Mouse (Mus musculus): ENCODE data around the gene Lrrfip1.
A peak's percentile ranks its signal among the peaks of the same experiment; 100 is the strongest.

Lrrfip1 gene

DNA sequence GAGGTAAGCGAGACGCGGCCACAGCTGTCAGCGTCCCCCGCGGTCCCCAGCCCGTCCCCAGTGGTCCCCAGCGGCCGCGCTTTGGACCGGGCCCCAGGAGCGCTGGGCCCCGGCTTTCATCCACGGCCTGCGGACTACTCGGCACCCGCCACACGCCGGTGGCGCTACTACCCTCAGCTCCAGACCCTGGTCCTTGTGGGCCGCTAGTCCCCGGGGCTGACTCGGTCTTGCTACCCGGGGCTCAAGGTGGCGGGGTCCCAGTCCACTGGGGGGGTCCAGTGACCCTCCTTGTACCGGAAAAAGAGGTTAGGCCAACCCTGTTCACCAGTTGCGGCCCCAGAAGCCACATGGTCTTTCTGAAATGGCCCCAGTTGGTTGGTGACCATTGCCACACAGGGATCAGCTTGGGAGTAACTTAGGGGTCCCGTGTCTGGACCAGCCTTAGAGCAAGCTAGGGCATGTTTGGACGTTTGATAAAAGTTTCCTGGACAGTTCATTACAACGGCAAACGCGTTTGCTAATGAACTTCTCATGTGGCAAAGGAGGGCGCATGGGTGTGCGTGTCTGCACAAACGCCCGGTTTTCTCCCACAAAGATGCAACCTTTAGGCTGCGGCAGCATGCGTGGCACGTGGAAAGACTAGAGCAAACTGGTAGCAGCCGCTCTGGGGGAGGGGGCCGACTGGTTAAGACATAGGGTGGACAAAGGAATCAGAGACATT is 514 bp downstream of the Lrrfip1 start:
- no peak for DNase-seq (ENCODE audit: low read depth)

DNA sequence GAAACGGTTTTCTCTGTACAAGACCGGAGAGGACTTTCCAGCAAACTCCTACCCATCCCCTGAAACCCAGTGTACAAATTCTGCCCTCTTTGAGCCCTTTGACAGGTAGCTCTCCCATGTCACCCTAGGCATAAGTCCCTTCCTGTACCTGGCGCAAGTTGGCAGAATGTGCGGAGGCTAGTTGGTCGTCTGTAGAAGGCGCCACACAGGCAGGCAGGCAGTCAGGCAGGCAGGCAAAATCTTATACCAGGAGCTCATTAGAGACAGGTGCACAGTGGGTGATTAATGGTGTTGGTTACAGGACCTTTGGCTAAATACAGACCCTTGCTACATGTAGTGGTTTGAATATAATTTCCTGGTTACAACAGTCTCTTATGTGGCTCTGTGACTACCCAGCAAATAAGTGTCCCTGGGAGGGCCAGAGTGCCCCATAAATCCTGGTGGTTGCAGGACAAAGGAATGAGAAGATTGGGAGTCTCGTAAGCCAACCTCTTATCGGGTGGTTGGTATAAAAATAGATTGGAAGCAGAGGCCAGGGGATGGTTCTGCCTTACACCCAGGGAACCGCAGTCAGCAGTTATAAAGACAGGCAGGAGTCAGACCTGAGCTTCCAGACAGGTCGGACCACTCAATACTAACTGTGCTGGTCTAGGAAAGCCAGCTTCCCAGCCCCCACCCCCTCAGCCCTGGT is 1.5 kb downstream of the Lrrfip1 start:
- DNase-seq (ENCODE audit: low read depth), result no peak

DNA sequence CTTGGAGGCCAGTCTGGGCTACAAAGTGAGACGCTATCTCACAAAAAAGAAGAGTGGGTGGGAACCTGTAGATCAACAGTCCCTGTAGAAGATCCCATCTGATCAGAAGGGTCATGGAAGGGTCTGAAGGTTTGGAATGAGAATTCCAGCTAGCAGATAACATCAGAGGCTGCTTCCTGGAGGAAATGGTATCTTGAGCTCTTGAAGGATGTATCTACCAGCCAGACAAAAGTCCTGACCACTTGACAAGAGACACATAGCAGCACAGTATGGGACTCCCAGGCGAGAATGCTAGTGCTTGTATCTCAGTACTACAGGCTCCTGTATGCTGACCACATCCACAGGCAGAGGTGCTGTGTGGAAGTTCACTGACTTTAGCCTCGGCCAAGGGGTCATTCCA is 2.6 kb downstream of the Lrrfip1 start:
- DNase-seq (ENCODE audit: low read depth), result no peak

DNA sequence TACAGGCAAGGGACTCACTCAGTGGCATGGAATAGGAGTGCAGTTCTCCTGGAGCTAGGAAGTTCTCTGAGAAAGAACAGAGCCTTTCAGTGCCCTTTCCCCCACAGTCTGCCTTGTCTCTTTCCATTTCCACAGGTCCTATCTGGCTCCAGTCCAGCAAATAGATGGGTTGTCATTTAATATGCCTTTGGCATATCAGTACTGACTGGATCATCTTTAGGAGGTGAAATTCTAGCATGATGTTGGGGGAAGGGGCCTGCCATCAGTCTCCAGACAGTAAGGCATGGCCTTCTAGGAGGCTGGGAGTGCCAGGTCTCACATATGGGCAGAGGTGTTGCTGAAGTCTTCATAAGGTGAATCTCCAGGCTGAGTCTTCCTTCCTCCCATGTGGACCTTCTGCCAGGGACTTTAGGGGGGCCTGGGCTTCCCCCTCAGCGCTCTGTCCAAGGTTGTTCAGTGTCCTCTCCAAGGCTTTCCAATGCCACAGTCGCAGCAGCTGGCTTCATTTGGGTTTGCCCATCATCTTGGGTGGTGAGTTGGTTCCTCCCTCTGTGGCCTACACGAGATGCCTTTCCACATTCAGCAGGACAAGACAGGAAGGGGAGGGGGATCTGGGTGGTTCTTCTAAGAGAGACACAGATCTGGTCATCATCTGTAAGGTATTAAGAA is 3.5 kb downstream of the Lrrfip1 start:
- no peak for DNase-seq (ENCODE audit: low read depth)

DNA sequence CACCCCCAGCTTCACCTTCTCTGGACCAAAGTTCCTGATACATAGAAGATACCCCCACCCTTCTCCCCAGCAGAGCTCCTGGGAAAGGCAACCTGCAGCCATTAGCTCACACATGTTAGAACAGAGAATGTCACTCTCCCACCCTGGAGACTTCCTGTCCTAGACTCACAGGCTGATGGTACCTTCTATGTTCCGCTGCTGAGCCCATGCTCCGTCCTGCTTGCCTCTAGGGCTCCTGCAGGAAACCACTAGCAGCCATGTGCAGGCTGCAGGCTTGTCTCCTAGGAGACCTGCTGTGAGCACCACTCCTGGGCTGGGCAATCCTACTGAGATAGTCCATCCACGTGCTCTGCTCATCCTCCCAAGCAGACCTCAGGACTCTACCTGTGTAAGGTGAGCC is 4.1 kb downstream of the Lrrfip1 start:
- DNase-seq (ENCODE audit: low read depth), result no peak

DNA sequence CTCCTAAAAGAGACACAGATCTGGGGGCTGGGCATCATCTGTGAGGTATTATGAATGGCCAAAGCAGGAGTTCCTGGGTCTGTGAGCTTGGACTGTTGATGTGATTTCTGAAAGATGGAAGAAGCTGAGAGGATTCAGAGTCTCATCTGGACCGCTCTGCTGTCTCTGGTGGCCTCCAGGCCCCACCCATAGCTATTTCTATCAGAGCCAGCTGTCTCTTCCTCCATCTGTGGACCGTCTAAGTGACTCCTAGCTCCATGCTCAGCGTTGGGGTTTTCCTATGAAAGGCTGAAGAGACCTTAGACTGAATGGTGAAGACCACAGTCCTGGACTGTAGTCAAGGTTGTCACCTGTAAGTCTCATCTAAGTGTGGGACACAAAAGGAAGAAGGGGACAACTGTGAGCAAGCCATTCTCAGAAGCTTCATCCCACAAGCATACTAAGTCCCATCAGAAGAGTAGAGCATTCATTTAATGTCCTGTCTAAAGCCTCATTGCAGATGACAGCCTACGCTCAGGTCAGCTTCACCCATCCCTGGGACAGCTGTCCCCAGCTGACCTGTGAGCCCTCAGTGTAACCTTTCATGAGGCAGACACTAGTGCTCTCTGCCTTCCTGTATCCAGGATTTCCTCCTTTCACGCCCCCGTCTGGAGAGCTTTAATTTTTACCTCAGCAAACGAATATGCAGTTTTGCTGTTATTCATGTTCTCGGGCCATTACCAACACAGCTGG is 5.2 kb downstream of the Lrrfip1 start:
- DNase-seq (ENCODE audit: low read depth), result no peak

DNA sequence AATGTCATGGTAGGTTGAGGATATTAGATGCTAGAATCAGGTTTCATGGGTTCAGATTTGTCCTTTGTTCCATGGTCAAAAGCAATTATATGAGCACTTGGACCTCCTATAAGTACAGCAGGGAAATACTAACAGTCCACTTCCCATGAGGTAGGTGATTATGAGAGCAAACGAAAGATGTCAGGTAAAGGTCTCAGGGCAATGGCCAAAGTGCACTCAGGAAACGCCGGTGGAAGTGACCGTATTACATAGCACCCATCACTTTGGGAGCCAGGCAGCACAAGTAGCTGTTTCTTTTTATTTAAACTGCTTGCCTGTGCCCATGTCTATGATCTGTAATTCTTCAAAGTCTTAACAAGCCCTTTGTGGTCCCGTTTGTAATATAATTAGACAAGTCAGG is 7.5 kb downstream of the Lrrfip1 start:
- DNase-seq (ENCODE audit: low read depth), result no peak

DNA sequence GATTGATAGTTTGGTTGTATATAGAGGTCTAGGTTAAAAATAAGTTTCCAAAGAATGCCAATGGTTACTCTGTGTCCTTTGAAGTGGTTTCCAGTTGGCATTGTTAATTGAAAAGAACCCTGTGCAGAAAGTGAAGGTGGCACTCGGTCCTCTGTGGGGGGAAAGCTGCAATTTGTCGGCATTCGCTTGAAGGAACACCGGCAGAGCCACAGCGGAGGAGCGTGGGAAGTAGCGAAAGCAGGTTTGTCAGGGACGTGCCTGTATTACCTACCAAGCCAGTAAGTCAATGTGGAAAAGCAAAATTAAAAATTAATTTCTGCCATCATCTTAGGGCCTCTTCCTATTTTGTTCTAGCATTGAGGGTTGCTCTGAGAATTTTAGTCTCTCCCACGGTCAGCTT is 8.2 kb downstream of the Lrrfip1 start:
- DNase-seq (ENCODE audit: low read depth), result no peak

DNA sequence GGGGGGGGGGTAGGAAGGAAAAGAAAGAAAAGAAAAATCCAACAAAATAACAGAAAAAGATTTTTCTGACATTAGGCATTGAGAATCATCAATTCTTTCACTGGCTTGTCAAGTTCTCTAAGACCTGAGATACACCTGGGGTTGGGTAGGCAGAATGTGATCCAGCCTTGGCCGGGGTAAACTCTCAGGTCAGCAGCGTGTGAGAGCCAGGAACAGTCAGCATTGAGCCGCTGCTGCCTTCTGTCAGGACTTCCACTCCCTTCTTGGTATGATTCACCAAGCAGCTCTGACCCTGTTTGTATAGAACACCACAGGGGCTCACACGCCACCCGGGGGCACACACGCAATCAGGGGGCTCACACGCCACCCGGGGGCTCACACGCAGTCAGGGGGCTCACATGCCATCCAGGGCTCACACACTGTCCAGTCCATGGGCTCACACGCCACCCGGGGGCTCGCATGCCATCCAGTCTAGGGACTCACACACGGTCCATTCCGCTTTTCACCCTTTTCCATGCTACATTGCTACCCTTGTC is 9.7 kb downstream of the Lrrfip1 start:
- DNase-seq (ENCODE audit: low read depth), result no peak

DNA sequence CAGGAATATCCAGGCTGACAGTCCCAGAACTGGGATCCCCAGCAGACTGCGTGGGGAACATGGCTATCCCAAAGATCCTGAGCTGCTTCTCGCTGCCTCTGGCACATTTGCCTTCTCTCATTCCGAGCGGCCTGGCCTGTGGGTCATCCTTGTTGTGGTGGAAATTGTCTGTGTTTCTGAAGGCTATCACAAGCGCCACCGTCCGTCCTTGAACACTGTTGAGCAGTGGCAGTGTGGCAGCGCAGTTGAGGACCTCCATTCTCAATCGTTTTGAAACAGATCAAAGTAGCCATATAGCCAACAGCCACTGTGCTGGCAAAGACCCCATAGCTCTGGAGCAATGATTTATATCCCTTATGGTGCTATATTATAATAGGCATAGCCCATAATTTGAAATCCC is 10.2 kb downstream of the Lrrfip1 start:
- DNase-seq (ENCODE audit: low read depth), result no peak

DNA sequence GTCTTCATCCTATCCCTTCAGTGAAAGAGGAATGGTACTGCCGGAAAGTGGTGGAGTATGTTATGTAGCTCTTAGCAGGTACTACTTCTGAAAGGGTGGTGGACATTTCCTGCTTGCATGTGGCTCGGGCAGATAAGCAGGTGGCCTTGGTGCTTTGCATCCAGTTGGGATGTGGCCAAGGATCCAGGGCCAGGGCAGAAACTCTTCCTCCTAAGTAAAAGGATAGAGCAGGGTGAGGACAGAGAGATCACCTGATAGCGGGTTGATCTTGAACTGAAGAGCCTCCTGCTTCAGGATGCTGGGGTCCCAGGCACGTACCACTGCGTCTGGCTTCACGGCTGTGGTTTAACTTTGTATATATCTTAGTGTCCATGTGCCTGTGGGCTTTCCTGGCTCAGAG is 10.7 kb downstream of the Lrrfip1 start:
- no peak for DNase-seq (ENCODE audit: low read depth)

DNA sequence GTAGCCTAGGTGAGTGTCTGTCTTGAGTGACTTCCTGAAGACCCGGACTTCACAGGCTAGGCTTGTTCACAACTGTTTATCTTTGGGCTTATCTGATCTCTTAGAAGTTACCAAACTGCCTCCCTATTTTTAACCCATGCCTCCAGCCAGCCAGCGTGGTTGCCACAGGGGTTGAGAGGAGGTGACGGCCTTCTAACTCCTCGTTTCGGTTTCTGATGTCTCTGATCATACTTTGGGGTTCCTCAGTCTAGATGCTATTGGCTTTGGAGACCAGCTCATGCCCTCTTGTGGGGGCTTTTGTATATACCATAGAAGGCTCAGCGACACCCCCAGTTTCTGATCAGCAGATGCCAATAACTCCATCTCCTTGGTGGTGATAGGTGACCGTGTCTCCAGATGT is 11.7 kb downstream of the Lrrfip1 start:
- DNase-seq (ENCODE audit: low read depth), result no peak

DNA sequence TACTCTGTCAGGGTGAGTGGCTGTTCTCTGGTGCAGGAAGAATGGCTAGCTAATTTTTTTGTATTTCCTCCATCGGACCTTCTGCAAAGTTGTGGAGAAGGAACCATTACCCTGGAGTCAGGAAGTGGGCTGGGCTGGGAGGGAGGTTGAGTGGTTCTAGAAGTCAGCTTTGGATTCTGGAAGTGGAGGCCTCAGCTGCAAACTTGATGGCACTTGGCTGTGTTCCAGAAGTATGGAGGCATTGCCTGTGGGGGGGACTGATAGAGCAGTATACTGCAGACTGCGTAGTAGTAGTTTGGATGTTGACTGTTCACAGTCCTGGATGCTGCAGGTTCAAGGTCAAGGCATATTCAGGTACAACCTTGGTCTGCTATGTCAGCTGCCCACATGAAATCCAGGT is 12.2 kb downstream of the Lrrfip1 start:
- no peak for DNase-seq (ENCODE audit: low read depth)

DNA sequence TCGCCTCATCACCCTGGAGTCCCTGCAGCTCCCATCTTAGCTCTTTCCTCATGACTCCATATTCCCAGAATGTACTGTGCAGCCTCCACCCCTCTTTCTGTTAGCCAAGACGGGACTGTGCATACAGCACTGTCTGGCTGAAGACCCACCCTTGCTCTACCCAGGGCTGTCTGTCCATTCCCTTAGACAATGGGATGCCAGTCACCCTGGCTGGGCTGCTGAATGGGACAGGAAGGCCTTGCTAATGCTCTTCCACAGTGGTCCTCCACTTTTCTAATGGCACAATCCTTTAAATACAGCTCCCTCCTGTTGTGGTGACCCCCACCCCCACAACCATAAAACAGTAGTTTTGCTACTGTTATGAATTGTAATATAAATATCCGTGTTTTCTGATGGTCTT is 12.8 kb downstream of the Lrrfip1 start:
- DNase-seq (ENCODE audit: low read depth), result no peak

DNA sequence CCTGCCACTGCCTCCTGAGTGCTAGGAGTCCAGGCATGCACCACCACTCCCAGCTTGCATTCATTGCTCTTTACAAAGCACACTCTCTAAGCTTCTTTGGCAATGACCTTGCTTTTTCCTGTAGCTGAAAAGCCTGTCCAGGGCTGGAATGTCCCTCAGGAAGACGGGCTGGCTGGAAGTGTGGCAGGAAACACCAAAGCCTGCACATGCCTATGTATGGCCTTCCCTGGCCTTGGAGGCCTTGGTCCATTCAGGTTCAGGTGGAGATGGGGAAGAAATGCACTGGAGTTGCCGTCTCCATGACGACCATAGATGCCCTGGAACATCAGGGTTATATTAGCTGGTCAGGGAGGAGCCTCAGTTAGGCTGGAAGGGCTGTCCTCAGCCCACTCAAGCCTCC is 15.3 kb downstream of the Lrrfip1 start:
- DNase-seq (ENCODE audit: low read depth), result no peak

DNA sequence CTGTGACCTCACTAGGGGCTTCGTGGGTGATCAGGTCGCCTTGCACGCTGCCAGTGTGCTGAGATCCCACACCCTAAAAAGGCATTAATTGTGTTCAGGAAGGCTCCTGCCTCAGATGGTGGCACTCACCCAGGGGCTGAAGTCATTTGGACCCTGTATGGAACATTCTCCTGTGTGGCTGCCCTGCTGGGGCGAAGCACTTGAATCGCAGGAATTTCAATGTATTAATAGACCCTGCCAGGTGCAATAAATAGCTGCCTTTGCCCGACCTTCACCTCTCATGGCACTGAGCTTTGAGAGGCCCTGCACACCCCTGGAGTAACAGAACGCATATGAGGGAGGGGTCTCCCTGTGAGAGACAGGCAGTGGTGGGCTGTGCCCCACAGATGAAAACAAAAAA is 17.0 kb downstream of the Lrrfip1 start:
- no peak for DNase-seq (ENCODE audit: low read depth)

DNA sequence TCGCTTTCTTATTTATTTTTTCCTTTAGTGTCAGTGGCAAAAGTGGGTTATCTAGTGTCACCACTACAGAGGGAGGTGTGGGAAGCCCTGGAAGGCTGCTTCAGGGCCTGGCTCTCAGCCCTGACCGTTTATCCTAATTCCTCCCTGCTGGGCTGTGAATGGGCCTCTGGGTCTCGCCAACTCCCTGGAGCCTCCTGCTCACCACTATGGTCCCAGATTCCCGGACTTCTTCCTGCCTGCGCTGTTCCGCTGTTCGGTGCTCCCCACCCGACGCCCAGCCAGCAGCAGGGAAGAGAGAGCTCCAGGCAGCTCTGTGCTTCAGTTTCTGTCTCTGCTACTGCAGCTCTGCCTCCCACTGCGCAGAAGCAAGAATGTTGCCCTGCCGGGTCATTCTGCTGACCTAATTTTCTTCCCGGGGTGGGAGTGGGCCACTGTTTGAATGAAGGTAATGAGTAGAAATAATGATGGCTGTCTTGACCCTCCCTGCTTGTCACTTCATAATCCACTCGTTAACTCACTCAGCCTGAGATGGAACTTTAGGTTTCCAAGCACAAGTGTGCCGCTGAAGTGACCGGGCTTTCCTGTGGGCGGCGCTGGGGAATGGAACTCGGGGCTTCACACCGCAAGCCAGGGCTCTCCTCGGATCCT is 18.7 kb downstream of the Lrrfip1 start:
- DNase-seq (ENCODE audit: low read depth), result no peak

DNA sequence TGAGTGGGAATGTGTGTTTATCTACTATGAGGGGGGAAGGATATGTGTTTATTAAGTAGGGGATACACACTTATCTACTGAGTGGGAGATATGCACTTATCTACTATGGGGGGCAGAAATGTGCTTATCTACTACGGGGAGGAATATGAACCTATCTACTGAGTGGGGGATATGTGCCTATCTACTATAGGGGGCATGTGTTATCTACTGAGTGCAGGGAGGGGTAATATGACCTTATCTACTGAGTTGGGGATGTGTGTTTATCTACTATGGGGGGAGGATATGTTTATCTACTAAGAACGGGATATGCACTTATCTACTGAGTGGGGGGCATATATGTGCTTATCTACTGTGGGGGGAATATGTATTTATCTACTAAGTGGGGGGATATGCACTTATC is 20.8 kb downstream of the Lrrfip1 start:
- DNase-seq (ENCODE audit: low read depth), result no peak

DNA sequence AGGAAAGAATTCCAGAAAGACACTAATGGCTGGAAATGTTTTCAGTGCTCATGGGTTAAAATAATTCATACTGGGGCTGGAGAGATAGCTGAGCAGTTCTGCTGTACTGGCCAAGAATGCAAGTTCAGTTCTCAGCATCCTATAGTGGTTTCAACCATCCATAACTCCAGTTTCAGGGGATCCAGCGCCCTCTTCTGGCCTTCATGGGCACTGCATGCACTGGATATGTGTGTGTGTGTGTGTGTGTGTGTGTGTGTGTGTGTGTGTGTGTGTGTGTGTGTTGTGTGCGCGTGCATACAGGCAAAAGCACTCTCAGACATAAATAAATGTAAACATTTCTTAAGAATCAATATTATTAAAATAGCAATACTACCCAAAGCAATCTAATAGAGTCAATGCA is 22.8 kb downstream of the Lrrfip1 start:
- DNase-seq (ENCODE audit: low read depth), result peak; percentile 63

DNA sequence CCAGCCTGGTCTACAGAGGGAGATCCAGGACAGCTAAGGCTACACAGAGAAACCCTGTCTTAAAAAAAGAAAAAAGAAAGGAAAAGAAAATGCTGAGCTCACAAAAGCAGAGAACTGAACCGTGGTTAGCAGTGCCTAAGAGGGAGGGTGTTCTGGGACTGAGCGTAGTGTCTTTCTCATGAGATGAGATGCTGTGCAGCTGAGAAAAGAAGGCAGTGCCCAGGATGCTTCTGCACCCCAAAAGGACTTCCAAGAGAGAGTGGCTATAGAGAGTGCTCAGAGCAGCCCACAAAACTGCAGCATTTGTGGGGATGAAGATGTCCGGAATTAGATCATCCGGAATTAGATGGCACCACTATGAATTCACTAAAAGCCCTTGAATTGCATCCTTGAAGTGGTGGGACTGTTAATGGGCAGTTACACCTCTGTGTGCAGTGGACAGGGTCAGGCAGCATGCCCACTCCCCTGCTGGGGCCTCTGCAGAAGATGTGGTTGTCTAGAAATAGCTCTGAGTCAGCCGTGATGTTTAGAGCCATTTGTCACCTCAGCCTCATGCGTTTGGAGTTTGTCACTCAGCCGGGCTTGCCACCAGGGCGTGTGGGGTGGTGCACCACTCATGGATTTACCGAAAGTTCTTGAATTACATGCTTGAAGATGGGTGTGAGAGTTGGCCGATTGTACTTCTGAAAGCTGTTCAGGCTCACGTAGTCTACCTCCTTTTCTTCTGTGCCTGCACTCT is 23.8 kb downstream of the Lrrfip1 start:
- DNase-seq (ENCODE audit: low read depth), result no peak

DNA sequence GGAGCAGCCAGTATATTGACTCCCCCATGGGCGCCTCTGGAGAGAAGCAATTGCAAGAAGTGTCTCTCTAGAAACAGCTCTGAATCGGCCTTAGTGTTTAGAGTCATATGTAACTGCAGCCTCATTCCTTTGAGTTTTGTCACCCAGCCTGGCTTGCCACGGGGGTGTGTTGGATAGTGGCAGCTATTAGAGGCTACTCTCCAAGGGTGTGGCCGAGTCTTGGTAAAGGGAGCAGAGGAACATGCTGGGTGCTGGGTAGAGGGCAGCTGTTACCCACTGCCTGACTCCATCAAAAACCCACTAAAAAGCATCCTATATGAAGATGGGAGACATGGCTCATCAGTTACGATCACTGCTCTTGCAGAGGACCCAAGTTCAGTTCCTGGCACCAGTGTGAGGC is 24.7 kb downstream of the Lrrfip1 start:
- no peak for DNase-seq (ENCODE audit: low read depth)

Measured in naive thymus-derived CD4-positive, alpha-beta T cell, adult 2 months (primary cell).